Mouse (Mus musculus): ENCODE results near the gene Cadps2. TPM values are rescaled to one million over a fixed set of nuclear protein-coding genes. Genes with fewer than 3 reads are reported as not detected.

The Cadps2 gene
- polyA plus RNA-seq, 1 experiment from 2014 or later = 4.7 TPM

DNA sequence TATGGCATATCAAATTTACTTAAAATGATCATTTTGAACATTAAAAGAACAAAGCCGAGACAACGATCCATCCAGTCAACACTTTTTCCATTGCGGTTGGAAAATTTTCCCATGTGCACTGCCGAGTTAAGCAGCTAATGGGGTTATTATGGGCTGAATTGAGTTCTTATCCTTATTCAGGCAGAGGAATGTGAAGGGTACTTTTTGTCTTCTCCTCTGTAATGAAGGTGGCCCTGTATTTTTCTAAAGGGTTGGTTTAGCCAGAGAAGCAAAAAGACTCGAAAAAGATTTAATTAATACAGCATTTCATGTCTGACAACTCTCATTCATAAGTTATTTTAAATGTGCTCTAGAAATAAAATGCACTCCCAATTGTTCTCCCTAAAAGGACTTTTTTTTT lies 524.9 kb downstream of the Cadps2 start:
- WGBS = 20% methylated on average over 5 of the region's 5 CpGs
- Histone ChIP-seq H3K9ac (replicated peaks) (no peak overlapping the region), H3K4me3 (replicated peaks) (no peak overlapping the region), H3K4me2 (replicated peaks) (no peak overlapping the region), H3K36me3 (no peaks in the 10 kb centered on the region), H3K27me3 (no peaks in the 10 kb centered on the region), H3K27ac (no peak overlapping the region), H3K4me1 (replicated peaks) (peaks cover 7% of the 10 kb centered on the region; the same call in 1 of the 2 replicates), H3K9me3 (no peaks in the 10 kb centered on the region)
- ATAC-seq = no peak

DNA sequence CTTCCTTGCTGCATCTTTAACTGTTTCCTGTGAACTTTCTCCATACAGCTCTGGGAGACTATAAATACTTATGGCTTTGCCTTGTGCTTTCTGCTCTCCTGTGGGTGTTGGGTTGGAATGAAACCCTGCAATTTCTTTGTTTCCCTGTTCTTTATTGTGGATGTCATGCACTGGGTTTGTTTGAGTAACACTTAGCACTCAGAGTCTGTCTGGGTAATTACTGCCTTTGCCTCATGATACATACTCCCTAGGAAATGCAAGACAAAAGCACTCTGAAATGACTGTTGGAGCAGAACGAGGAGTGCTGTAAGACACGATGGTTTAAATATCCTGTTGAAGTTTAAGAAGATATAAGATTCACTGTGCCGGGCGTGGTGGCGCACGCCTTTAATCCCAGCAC lies 533.2 kb downstream of the Cadps2 start:
- H3K27ac ChIP-seq = no peak overlapping the region
- H3K36me3 ChIP-seq = no peaks in the 10 kb centered on the region
- H3K4me1 ChIP-seq (replicated peaks) = no peaks in the 10 kb centered on the region
- H3K9me3 ChIP-seq = no peaks in the 10 kb centered on the region
- no peak overlapping the region for H3K4me2 ChIP-seq (replicated peaks)
- peaks cover 11% of the 10 kb centered on the region; the same call in 1 of the 2 replicates for H3K27me3 ChIP-seq
- no peak overlapping the region for H3K9ac ChIP-seq (replicated peaks)
- 87% methylated on average over 6 of the region's 6 CpGs for WGBS
- H3K4me3 ChIP-seq (replicated peaks) = no peak overlapping the region
- no peak for ATAC-seq

DNA sequence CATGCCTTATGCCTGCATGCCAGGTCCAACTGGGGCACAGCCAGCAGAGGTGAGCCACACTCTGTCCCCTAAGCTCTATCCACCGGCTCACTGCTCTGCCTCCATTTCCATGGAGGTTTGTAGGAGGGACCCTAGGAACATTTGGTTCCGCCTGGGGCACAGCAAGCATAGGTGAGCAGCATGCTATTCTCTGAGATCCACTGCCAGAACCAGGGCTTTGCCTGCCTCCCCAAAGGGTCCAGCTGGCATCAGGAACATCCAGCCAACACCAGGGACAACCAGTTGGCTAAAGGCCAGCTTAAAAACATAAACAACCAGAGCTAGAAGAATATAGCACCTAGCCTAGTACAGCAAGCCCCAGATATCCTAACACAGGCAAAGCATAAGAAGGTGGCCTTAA lies 540.6 kb downstream of the Cadps2 start:
- H3K27ac ChIP-seq = no peak overlapping the region
- ATAC-seq = 0 out of 2 replicates have a peak, but pooled peaks have one; percentile 20
- 85% methylated on average over 2 of the region's 2 CpGs for WGBS

DNA sequence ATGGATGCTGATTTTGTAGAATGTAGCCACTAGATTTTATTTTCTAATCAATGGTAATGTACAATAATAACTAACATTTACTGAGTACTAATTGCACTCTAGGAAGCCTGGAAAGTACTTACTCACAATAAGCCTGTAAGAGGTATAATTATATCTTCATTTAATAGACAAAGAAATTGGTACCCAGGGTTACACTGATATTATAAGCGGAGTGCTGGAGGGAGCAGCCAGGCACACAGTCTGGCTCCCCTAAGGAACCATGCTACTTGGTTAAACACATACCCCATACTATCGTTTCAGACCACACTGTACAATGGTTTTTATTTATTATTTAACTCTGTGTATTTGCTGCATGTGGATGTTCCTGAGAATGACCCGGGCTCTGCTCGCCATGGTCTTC lies 544.5 kb downstream of the Cadps2 start:
- ATAC-seq = no peak
- peaks cover 12% of the 10 kb centered on the region for H3K27me3 ChIP-seq
- no peak overlapping the region for H3K4me3 ChIP-seq (replicated peaks)
- H3K9me3 ChIP-seq = no peaks in the 10 kb centered on the region
- WGBS = 94% methylated on average over 4 of the region's 4 CpGs
- no peak overlapping the region for H3K27ac ChIP-seq
- H3K4me1 ChIP-seq (replicated peaks) = no peaks in the 10 kb centered on the region
- no peak overlapping the region for H3K4me2 ChIP-seq (replicated peaks)
- no peak overlapping the region for H3K9ac ChIP-seq (replicated peaks)
- H3K36me3 ChIP-seq = no peaks in the 10 kb centered on the region

More for the DNA sequence above, 540.6 kb downstream of the Cadps2 start:
- no peak overlapping the region for H3K9ac ChIP-seq (replicated peaks)
- H3K4me2 ChIP-seq (replicated peaks) = no peak overlapping the region
- H3K27me3 ChIP-seq = peaks cover 7% of the 10 kb centered on the region; the same call in 1 of the 2 replicates
- no peaks in the 10 kb centered on the region for H3K9me3 ChIP-seq
- no peaks in the 10 kb centered on the region for H3K4me1 ChIP-seq (replicated peaks)
- H3K4me3 ChIP-seq (replicated peaks) = no peak overlapping the region
- no peaks in the 10 kb centered on the region for H3K36me3 ChIP-seq

DNA sequence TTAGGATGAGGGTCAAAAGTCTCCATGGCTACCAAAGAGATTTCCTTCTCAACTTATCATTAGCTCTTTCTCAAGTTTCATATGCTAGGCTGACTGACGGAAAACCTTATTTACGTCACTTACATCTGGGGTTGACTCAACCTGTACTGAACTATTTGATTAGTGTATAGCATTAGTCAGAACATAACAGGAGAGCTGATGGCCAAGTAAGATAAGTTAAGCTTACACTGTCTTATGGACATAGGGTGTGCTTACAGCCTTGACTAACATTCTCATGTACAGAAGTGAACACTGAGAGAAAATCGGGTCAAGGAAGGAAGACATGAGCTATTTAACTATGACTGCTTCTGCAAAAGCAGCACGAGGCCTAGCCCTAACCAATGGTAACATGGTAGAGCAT lies 550.5 kb downstream of the Cadps2 start:
- Histone ChIP-seq H3K27me3 (peaks cover 35% of the 10 kb centered on the region), H3K9me3 (no peaks in the 10 kb centered on the region), H3K4me2 (replicated peaks) (no peak overlapping the region), H3K9ac (replicated peaks) (no peak overlapping the region), H3K4me3 (replicated peaks) (no peak overlapping the region), H3K27ac (no peak overlapping the region), H3K36me3 (no peaks in the 10 kb centered on the region), H3K4me1 (replicated peaks) (no peaks in the 10 kb centered on the region)
- 91% methylated on average over 4 of the region's 4 CpGs for WGBS
- no peak for ATAC-seq

DNA sequence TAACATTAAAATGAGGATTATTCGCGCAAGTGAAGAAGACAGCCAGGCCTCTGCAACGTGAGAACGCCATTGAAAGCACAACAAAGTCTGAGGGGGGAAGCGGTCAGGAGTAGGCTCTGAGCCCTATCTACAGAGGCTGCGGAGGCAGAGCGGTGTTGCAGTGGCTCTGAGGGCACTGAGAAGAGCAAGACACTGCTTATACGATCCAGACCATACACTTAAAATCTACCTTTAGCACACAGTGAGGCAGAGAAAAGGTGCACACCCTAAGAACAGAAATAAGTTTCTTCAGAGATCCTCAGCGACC lies 557.8 kb downstream of the Cadps2 start:
- Histone ChIP-seq H3K36me3 (no peaks in the 10 kb centered on the region), H3K9ac (replicated peaks) (no peak overlapping the region), H3K27me3 (peaks cover 87% of the 10 kb centered on the region), H3K27ac (no peak overlapping the region), H3K4me2 (replicated peaks) (no peak overlapping the region), H3K4me3 (replicated peaks) (no peak overlapping the region), H3K9me3 (peaks cover 9% of the 10 kb centered on the region; the same call in 1 of the 2 replicates), H3K4me1 (replicated peaks) (no peaks in the 10 kb centered on the region)
- ATAC-seq = no peak
- 31% methylated on average over 9 of the region's 9 CpGs for WGBS

DNA sequence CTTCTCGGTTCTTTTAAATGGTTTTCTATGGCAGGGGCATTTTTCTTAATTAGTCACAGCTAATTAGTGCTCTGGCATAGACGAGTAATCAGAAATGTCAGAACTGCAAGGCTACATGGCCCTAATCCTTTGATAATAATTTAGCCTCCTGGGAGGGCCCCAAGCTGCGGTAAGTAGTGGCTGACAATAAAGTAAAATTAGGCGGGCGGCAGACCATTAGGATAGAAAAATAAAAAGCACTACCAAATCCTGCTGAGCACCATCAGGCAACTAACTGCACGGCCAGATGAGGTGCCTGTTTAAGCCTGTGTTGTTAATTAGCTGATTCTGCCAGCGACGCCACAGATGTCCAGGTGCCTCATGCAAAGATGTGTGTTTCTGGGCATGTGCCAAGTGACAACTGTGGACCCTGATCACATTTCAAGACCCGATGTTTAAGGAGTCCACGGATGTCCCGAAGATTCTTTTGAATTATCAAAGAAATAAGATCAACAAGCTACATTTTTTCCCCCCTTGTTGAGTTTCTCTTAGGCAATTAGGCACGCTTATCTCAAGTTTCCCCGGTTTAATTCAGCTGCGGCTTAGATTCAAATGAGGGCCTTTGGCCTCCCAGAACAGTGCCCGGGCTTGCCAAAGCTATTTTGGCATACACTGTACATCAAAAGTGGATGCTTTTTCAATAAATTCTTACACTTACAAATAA lies 558.3 kb downstream of the Cadps2 start:
- ATAC-seq = peak; percentile 88
- H3K36me3 ChIP-seq = no peaks in the 10 kb centered on the region
- H3K9me3 ChIP-seq = peaks cover 9% of the 10 kb centered on the region; the same call in 1 of the 2 replicates
- WGBS = 13% methylated on average over 15 of the region's 15 CpGs
- no peak overlapping the region for H3K9ac ChIP-seq (replicated peaks)
- H3K4me3 ChIP-seq (replicated peaks) = no peak overlapping the region
- H3K27ac ChIP-seq = no peak overlapping the region
- H3K4me2 ChIP-seq (replicated peaks) = no peak overlapping the region
- H3K27me3 ChIP-seq = peaks cover 89% of the 10 kb centered on the region
- H3K4me1 ChIP-seq (replicated peaks) = no peaks in the 10 kb centered on the region

DNA sequence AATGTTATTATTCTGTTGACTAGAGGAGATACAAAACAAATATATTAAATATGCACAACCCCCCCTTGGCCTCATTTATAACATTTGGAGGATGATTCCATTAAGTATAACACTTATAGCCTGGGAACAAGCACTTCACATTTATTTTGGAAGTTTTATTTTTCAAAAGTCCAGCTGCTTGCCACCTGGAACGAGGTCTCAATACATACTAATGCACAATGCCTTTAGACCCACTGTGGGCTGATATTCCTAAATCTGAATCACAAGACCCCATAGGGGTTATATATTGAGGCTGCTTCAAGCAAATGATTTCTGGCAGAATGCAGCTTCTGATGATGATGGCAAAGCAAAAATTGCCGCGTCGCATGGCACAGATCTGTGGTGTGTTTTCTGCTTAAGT lies 565.7 kb downstream of the Cadps2 start:
- WGBS = 23% methylated on average over 4 of the region's 4 CpGs
- no peak overlapping the region for H3K9ac ChIP-seq (replicated peaks)
- H3K27ac ChIP-seq = no peak overlapping the region
- H3K36me3 ChIP-seq = no peaks in the 10 kb centered on the region
- H3K27me3 ChIP-seq = peaks cover 92% of the 10 kb centered on the region
- H3K4me3 ChIP-seq (replicated peaks) = no peak overlapping the region
- no peaks in the 10 kb centered on the region for H3K9me3 ChIP-seq
- peaks cover 13% of the 10 kb centered on the region for H3K4me1 ChIP-seq (replicated peaks)
- no peak overlapping the region for H3K4me2 ChIP-seq (replicated peaks)
- ATAC-seq = no peak

DNA sequence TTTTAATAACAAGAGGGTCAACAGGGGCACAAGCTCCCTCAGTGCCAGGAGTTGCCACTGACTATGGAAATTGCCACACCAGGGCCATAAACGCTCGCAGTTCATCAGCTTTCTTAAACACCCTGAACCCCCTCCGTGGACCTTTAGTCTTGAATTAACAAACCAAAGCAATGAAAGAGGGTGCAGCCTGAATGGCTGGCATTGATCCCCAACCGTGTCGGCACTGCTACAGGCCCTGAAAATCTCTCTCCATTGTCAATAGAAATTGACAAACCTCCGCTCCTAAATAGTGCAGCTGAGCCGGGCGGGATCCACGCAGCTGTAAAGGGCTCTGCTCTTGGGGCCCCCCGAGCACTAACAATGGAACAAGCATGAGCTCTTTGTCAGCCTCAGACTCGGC lies 566.2 kb downstream of the Cadps2 start:
- H3K27me3 ChIP-seq = peaks cover 92% of the 10 kb centered on the region

DNA sequence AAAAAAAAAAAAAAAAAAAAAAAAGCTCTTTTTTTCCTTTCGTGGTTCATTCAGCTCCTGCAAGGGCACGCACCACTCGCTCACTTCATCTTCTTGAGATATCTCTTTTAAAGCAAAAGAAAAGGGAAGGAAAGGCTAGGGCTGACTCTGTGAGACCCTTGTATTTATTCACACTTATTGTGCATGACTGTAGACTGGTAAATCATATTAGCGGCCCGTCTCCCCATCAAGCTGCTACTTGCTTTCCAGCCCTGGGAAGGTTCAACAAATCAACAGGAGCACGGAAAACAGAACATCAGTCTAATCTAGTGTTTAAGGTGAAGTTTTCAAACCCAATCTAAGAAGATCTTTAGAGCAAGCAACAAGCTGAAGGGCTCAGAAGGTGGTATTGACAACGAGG lies 566.7 kb downstream of the Cadps2 start:
- 4% methylated on average over 7 of the region's 7 CpGs for WGBS
- H3K9ac ChIP-seq (replicated peaks) = no peak overlapping the region
- peaks cover 93% of the 10 kb centered on the region for H3K27me3 ChIP-seq
- peaks cover 13% of the 10 kb centered on the region for H3K4me1 ChIP-seq (replicated peaks)
- no peaks in the 10 kb centered on the region for H3K9me3 ChIP-seq
- no peaks in the 10 kb centered on the region for H3K36me3 ChIP-seq
- peak overlapping the region; percentile 2 for H3K4me2 ChIP-seq (replicated peaks)
- ATAC-seq = 0 out of 2 replicates have a peak, but pooled peaks have one; percentile 15
- H3K4me3 ChIP-seq (replicated peaks) = no peak overlapping the region
- no peak overlapping the region for H3K27ac ChIP-seq

More for the DNA sequence above, 566.2 kb downstream of the Cadps2 start:
- Histone ChIP-seq H3K9me3 (no peaks in the 10 kb centered on the region), H3K36me3 (no peaks in the 10 kb centered on the region), H3K4me2 (replicated peaks) (peak overlapping the region; percentile 2), H3K4me3 (replicated peaks) (no peak overlapping the region), H3K9ac (replicated peaks) (no peak overlapping the region), H3K4me1 (replicated peaks) (peaks cover 13% of the 10 kb centered on the region), H3K27ac (no peak overlapping the region)
- peak; percentile 96 for ATAC-seq
- WGBS = under 1% methylated on average over 11 of the region's 11 CpGs

DNA sequence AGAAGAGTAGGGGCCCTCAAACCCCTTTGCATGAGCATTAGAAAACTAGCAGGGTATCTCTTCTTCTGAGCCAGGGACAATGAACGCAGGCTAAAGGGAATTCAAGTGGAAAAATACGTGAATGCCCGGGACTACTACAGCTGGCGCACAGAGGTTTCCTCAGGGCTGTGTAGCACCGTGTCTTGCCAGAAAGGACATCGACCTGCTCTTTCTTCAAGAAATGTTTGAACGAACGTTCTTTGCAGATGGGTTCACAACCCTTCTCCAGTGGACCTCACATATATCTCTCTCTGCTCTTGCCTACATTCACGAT lies 578.5 kb downstream of the Cadps2 start:
- no peaks in the 10 kb centered on the region for H3K36me3 ChIP-seq
- no peak for ATAC-seq
- H3K4me1 ChIP-seq (replicated peaks) = peaks cover 5% of the 10 kb centered on the region
- 3% methylated on average over 9 of the region's 9 CpGs for WGBS
- peaks cover 92% of the 10 kb centered on the region for H3K27me3 ChIP-seq
- no peaks in the 10 kb centered on the region for H3K9me3 ChIP-seq
- H3K4me2 ChIP-seq (replicated peaks) = peak overlapping the region; percentile 33
- H3K27ac ChIP-seq = no peak overlapping the region
- no peak overlapping the region for H3K9ac ChIP-seq (replicated peaks)
- peak overlapping the region; percentile 9; the same call in 1 of the 2 replicates for H3K4me3 ChIP-seq (replicated peaks)

DNA sequence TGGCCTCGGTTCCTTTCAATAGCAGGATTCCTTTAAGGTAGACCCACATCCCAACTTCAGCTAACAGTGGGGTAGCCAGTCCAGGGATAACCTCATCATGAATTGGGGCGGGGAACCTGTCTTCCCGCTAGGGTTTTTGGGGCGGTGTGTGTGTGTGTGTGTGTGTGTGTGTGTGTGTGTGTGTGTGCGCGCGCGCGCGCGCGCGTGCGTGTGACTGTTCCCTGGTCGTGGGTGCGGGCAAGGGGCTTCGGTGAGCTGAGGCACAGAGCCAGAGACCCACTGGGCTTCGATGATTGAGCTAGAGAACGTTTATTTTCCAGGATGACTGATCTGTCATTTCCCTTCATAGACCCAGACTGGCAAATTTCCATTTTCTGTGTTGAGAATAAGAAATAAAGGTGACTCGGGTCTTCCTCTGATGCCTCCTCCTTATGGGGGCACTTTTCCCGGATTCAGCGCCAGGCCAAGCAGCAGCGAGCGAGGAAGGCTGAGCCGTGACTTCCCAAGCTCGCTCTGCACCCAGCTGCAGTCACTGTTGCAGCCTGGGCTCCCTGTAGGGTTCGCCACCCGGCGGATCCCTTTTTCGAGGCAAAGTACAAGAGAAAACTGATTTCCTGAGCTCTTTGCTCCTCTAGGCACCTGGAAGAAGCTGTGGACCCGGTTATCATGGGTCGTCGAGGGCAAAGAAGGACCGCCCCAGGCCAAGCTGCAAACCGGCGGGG lies 579.0 kb downstream of the Cadps2 start:
- Histone ChIP-seq H3K4me2 (replicated peaks) (peak overlapping the region; percentile 33), H3K4me1 (replicated peaks) (peaks cover 5% of the 10 kb centered on the region), H3K27ac (no peak overlapping the region), H3K27me3 (peaks cover 93% of the 10 kb centered on the region), H3K9me3 (no peaks in the 10 kb centered on the region), H3K9ac (replicated peaks) (no peak overlapping the region), H3K36me3 (no peaks in the 10 kb centered on the region), H3K4me3 (replicated peaks) (peak overlapping the region; percentile 9; the same call in 1 of the 2 replicates)
- WGBS = 3% methylated on average over 31 of the region's 36 CpGs
- 0 out of 2 replicates have a peak, but pooled peaks have one; percentile 6 for ATAC-seq

All from midbrain, embryonic 13.5 days (tissue).